Mouse (Mus musculus) adrenal gland, adult (tissue): Measurements from ENCODE around the gene Gm26992.

Source experiments
- DNase-seq, 2 experiments: peaks; one replicate each; pipeline ENCODE4 v3.0.0; 2022 to 2023; ENCODE audit warnings: low spot score in 1 of 2; ENCODE audit not compliant: inconsistent age in 2 of 2

The Gm26992 gene

GRCm38 (mm10) chrX:103483047-103483446, 61.2 kb downstream of the Gm26992 start:
- DNase-seq, result peak in 1 of 2 experiments; percentile 87

- peak; percentile 28 to 90 for DNase-seq
These were observed 62.2 kb downstream of the Gm26992 start for GRCm38 (mm10) chrX:103484050-103484449.

- DNase-seq, result no peak
These were observed 69.0 kb downstream of the Gm26992 start for GRCm38 (mm10) chrX:103490853-103491252.

- peak in 1 of 2 experiments; percentile 78 for DNase-seq
These were observed 70.8 kb downstream of the Gm26992 start for GRCm38 (mm10) chrX:103492398-103493256.

- peak; percentile 62 to 94 for DNase-seq
These were observed 71.8 kb downstream of the Gm26992 start for GRCm38 (mm10) chrX:103493351-103494173.

GRCm38 (mm10) chrX:103499374-103499773, 77.6 kb downstream of the Gm26992 start:
- DNase-seq, result no peak

GRCm38 (mm10) chrX:103500137-103500536, 78.3 kb downstream of the Gm26992 start:
- DNase-seq, result no peak

- no peak for DNase-seq
These were observed 86.4 kb downstream of the Gm26992 start for GRCm38 (mm10) chrX:103508218-103508617.

GRCm38 (mm10) chrX:103509168-103510019, 87.6 kb downstream of the Gm26992 start:
- peak; percentile 32 to 66 for DNase-seq

- peak; percentile 28 to 76 for DNase-seq
These were observed 93.0 kb downstream of the Gm26992 start for GRCm38 (mm10) chrX:103514782-103515181.

- no peak for DNase-seq
These were observed 93.5 kb downstream of the Gm26992 start for GRCm38 (mm10) chrX:103515346-103515745.

GRCm38 (mm10) chrX:103518798-103519197, 97.0 kb downstream of the Gm26992 start:
- no peak for DNase-seq

- no peak for DNase-seq
These were observed 97.7 kb downstream of the Gm26992 start for GRCm38 (mm10) chrX:103519547-103519946.

GRCm38 (mm10) chrX:103521221-103521716, 99.5 kb downstream of the Gm26992 start:
- no peak for DNase-seq

- peak; percentile 76 to 88 for DNase-seq
These were observed 107.4 kb downstream of the Gm26992 start for GRCm38 (mm10) chrX:103529185-103529584.
